Mouse (Mus musculus): ENCODE results near the gene Map4k1. TPM values are rescaled to one million over a fixed set of nuclear protein-coding genes. Genes with fewer than 3 reads are reported as not detected.

Map4k1 gene
- polyA plus RNA-seq, 1 experiment from 2014 or later = 10.0 TPM

- 12% methylated on average over 19 of the region's 19 CpGs for WGBS
- ATAC-seq (replicated peaks; ENCODE audit: low FRiP score, low TSS enrichment, low read depth) (peak; percentile 61), DNase-seq (ENCODE audit: low spot score) (no peak)
- peak overlapping the region; percentile 64 for H3K9ac ChIP-seq (ENCODE audit: low read length)
- peaks cover 10% of the 10 kb centered on the region for H3K4me1 ChIP-seq (replicated peaks; ENCODE audit: control insufficient read depth, insufficient read depth, low read length)
- peak overlapping the region; percentile 75 for H3K27ac ChIP-seq (ENCODE audit: low read depth)
- H3K4me2 ChIP-seq (ENCODE audit: low read length) = peak overlapping the region; percentile 82
- H3K9me3 ChIP-seq (ENCODE audit: control insufficient read depth, low read length) = no peaks in the 10 kb centered on the region
- H3K27me3 ChIP-seq (replicated peaks; ENCODE audit: control insufficient read depth, insufficient read depth, low read length) = no peaks in the 10 kb centered on the region
- H3K36me3 ChIP-seq (ENCODE audit: control insufficient read depth, insufficient read depth, low read length) = peaks cover 28% of the 10 kb centered on the region
- peak overlapping the region; percentile 96 for H3K4me3 ChIP-seq (ENCODE audit: low read depth, low read length)
These were observed 594 bp downstream of the Map4k1 start for GRCm38 (mm10) chr7:28982274-28983013.

GRCm38 (mm10) chr7:28983141-28983564 is 1.3 kb downstream of the Map4k1 start:
- H3K9ac ChIP-seq (ENCODE audit: low read length) = no peak overlapping the region
- H3K4me1 ChIP-seq (replicated peaks; ENCODE audit: control insufficient read depth, insufficient read depth, low read length) = peaks cover 10% of the 10 kb centered on the region
- no peak overlapping the region; the same call in 1 of the 2 replicates for H3K27ac ChIP-seq (ENCODE audit: low read depth)
- no peaks in the 10 kb centered on the region for H3K9me3 ChIP-seq (ENCODE audit: control insufficient read depth, low read length)
- no peak for ATAC-seq (replicated peaks; ENCODE audit: low FRiP score, low TSS enrichment, low read depth)
- 57% methylated on average over 11 of the region's 11 CpGs for WGBS
- peak overlapping the region; percentile 82 for H3K4me2 ChIP-seq (ENCODE audit: low read length)
- peaks cover 21% of the 10 kb centered on the region for H3K36me3 ChIP-seq (ENCODE audit: control insufficient read depth, insufficient read depth, low read length)
- H3K4me3 ChIP-seq (ENCODE audit: low read depth, low read length) = 0 out of 2 replicates have a peak overlapping the region, but pooled peaks have one; percentile 96
- no peaks in the 10 kb centered on the region for H3K27me3 ChIP-seq (replicated peaks; ENCODE audit: control insufficient read depth, insufficient read depth, low read length)
- DNase-seq (ENCODE audit: low spot score) = no peak

- Histone ChIP-seq H3K27ac (ENCODE audit: low read depth) (no peak overlapping the region), H3K9me3 (ENCODE audit: control insufficient read depth, low read length) (no peaks in the 10 kb centered on the region), H3K4me2 (ENCODE audit: low read length) (no peak overlapping the region), H3K27me3 (replicated peaks; ENCODE audit: control insufficient read depth, insufficient read depth, low read length) (no peaks in the 10 kb centered on the region), H3K36me3 (ENCODE audit: control insufficient read depth, insufficient read depth, low read length) (peaks cover 14% of the 10 kb centered on the region), H3K9ac (ENCODE audit: low read length) (no peak overlapping the region), H3K4me3 (ENCODE audit: low read depth, low read length) (no peak overlapping the region), H3K4me1 (replicated peaks; ENCODE audit: control insufficient read depth, insufficient read depth, low read length) (peaks cover 10% of the 10 kb centered on the region)
- ATAC-seq (replicated peaks; ENCODE audit: low FRiP score, low TSS enrichment, low read depth) = no peak
- 74% methylated on average over 4 of the region's 4 CpGs for WGBS
- DNase-seq (ENCODE audit: low spot score) = no peak
These were observed 2.0 kb downstream of the Map4k1 start for GRCm38 (mm10) chr7:28983849-28984248.

- ATAC-seq (replicated peaks; ENCODE audit: low FRiP score, low TSS enrichment, low read depth) = no peak
- no peak overlapping the region for H3K9ac ChIP-seq (ENCODE audit: low read length)
These were observed 2.6 kb downstream of the Map4k1 start for GRCm38 (mm10) chr7:28984452-28984851.

GRCm38 (mm10) chr7:28985207-28985606 is 3.4 kb downstream of the Map4k1 start:
- Histone ChIP-seq H3K36me3 (ENCODE audit: control insufficient read depth, insufficient read depth, low read length) (peaks cover 3% of the 10 kb centered on the region; the same call in 1 of the 2 replicates), H3K4me3 (ENCODE audit: low read depth, low read length) (no peak overlapping the region), H3K4me1 (replicated peaks; ENCODE audit: control insufficient read depth, insufficient read depth, low read length) (peaks cover 10% of the 10 kb centered on the region), H3K27me3 (replicated peaks; ENCODE audit: control insufficient read depth, insufficient read depth, low read length) (no peaks in the 10 kb centered on the region), H3K27ac (ENCODE audit: low read depth) (no peak overlapping the region), H3K4me2 (ENCODE audit: low read length) (no peak overlapping the region), H3K9me3 (ENCODE audit: control insufficient read depth, low read length) (no peaks in the 10 kb centered on the region), H3K9ac (ENCODE audit: low read length) (no peak overlapping the region)
- DNase-seq (ENCODE audit: low spot score) (no peak), ATAC-seq (replicated peaks; ENCODE audit: low FRiP score, low TSS enrichment, low read depth) (no peak)
- WGBS = 86% methylated on average over 7 of the region's 7 CpGs

More at GRCm38 (mm10) chr7:28984452-28984851, 2.6 kb downstream of the Map4k1 start:
- H3K36me3 ChIP-seq (ENCODE audit: control insufficient read depth, insufficient read depth, low read length) = peaks cover 9% of the 10 kb centered on the region; the same call in 1 of the 2 replicates
- no peak overlapping the region for H3K4me2 ChIP-seq (ENCODE audit: low read length)
- no peak overlapping the region for H3K27ac ChIP-seq (ENCODE audit: low read depth)
- WGBS = 90% methylated on average over 1 of the region's 1 CpGs
- H3K27me3 ChIP-seq (replicated peaks; ENCODE audit: control insufficient read depth, insufficient read depth, low read length) = no peaks in the 10 kb centered on the region
- H3K4me3 ChIP-seq (ENCODE audit: low read depth, low read length) = no peak overlapping the region
- no peaks in the 10 kb centered on the region for H3K9me3 ChIP-seq (ENCODE audit: control insufficient read depth, low read length)
- H3K4me1 ChIP-seq (replicated peaks; ENCODE audit: control insufficient read depth, insufficient read depth, low read length) = peaks cover 10% of the 10 kb centered on the region
- DNase-seq (ENCODE audit: low spot score) = no peak

- DNase-seq (ENCODE audit: low spot score) (no peak), ATAC-seq (replicated peaks; ENCODE audit: low FRiP score, low TSS enrichment, low read depth) (no peak)
- WGBS = 53% methylated on average over 13 of the region's 14 CpGs
- no peaks in the 10 kb centered on the region for H3K9me3 ChIP-seq (ENCODE audit: control insufficient read depth, low read length)
- no peak overlapping the region for H3K27ac ChIP-seq (ENCODE audit: low read depth)
- H3K9ac ChIP-seq (ENCODE audit: low read length) = no peak overlapping the region
- no peaks in the 10 kb centered on the region for H3K4me1 ChIP-seq (replicated peaks; ENCODE audit: control insufficient read depth, insufficient read depth, low read length)
- no peak overlapping the region for H3K4me2 ChIP-seq (ENCODE audit: low read length)
- no peak overlapping the region for H3K4me3 ChIP-seq (ENCODE audit: low read depth, low read length)
- H3K27me3 ChIP-seq (replicated peaks; ENCODE audit: control insufficient read depth, insufficient read depth, low read length) = no peaks in the 10 kb centered on the region
- H3K36me3 ChIP-seq (ENCODE audit: control insufficient read depth, insufficient read depth, low read length) = no peaks in the 10 kb centered on the region
These were observed 9.0 kb downstream of the Map4k1 start for GRCm38 (mm10) chr7:28990766-28991273.

GRCm38 (mm10) chr7:28991616-28992015 is 9.8 kb downstream of the Map4k1 start:
- H3K9me3 ChIP-seq (ENCODE audit: control insufficient read depth, low read length) = no peaks in the 10 kb centered on the region
- ATAC-seq (replicated peaks; ENCODE audit: low FRiP score, low TSS enrichment, low read depth) = no peak

GRCm38 (mm10) chr7:28992997-28993396 is 11.1 kb downstream of the Map4k1 start:
- no peaks in the 10 kb centered on the region for H3K4me1 ChIP-seq (replicated peaks; ENCODE audit: control insufficient read depth, insufficient read depth, low read length)
- H3K27ac ChIP-seq (ENCODE audit: low read depth) = no peak overlapping the region
- no peak overlapping the region for H3K4me2 ChIP-seq (ENCODE audit: low read length)
- no peak overlapping the region for H3K9ac ChIP-seq (ENCODE audit: low read length)
- DNase-seq (ENCODE audit: low spot score) = no peak
- H3K4me3 ChIP-seq (ENCODE audit: low read depth, low read length) = no peak overlapping the region
- no peaks in the 10 kb centered on the region for H3K27me3 ChIP-seq (replicated peaks; ENCODE audit: control insufficient read depth, insufficient read depth, low read length)
- ATAC-seq (replicated peaks; ENCODE audit: low FRiP score, low TSS enrichment, low read depth) = no peak
- WGBS = 82% methylated on average over 3 of the region's 3 CpGs
- no peaks in the 10 kb centered on the region for H3K36me3 ChIP-seq (ENCODE audit: control insufficient read depth, insufficient read depth, low read length)
- no peaks in the 10 kb centered on the region for H3K9me3 ChIP-seq (ENCODE audit: control insufficient read depth, low read length)

More at GRCm38 (mm10) chr7:28991616-28992015, 9.8 kb downstream of the Map4k1 start:
- Histone ChIP-seq H3K4me2 (ENCODE audit: low read length) (no peak overlapping the region), H3K27me3 (replicated peaks; ENCODE audit: control insufficient read depth, insufficient read depth, low read length) (no peaks in the 10 kb centered on the region), H3K4me3 (ENCODE audit: low read depth, low read length) (no peak overlapping the region), H3K4me1 (replicated peaks; ENCODE audit: control insufficient read depth, insufficient read depth, low read length) (no peaks in the 10 kb centered on the region), H3K27ac (ENCODE audit: low read depth) (no peak overlapping the region), H3K36me3 (ENCODE audit: control insufficient read depth, insufficient read depth, low read length) (no peaks in the 10 kb centered on the region), H3K9ac (ENCODE audit: low read length) (no peak overlapping the region)
- no peak for DNase-seq (ENCODE audit: low spot score)
- WGBS = 72% methylated on average over 5 of the region's 5 CpGs
